Mouse (Mus musculus) thymus, adult 18-20 months (tissue): ENCODE results near the gene Dmrt1.

ENCODE experiments used
- DNase-seq, 2 experiments: peaks; one replicate each; pipeline ENCODE4 v3.0.0; 2022; ENCODE audit warnings: mixed read lengths in 2 of 2

The Dmrt1 gene

GRCm38 (mm10) chr19:25574431-25574830, 69.0 kb downstream of the Dmrt1 start:
- no peak for DNase-seq

GRCm38 (mm10) chr19:25574981-25575814, 69.8 kb downstream of the Dmrt1 start:
- DNase-seq = no peak

- DNase-seq = no peak
Observed at GRCm38 (mm10) chr19:25578358-25578757, 72.9 kb downstream of the Dmrt1 start.

- DNase-seq = no peak
Observed at GRCm38 (mm10) chr19:25579440-25579839, 74.0 kb downstream of the Dmrt1 start.

- no peak for DNase-seq
Observed at GRCm38 (mm10) chr19:25597717-25598232, 92.4 kb downstream of the Dmrt1 start.

- DNase-seq = no peak
Observed at GRCm38 (mm10) chr19:25598626-25599025, 93.2 kb downstream of the Dmrt1 start.

GRCm38 (mm10) chr19:25601966-25602365, 96.5 kb downstream of the Dmrt1 start:
- DNase-seq = no peak

- no peak for DNase-seq
Observed at GRCm38 (mm10) chr19:25607461-25608205, 102.2 kb downstream of the Dmrt1 start.

- no peak for DNase-seq
Observed at GRCm38 (mm10) chr19:25608206-25608580, 102.8 kb downstream of the Dmrt1 start.

- no peak for DNase-seq
Observed at GRCm38 (mm10) chr19:25608961-25609850, 103.8 kb downstream of the Dmrt1 start.

- no peak for DNase-seq
Observed at GRCm38 (mm10) chr19:25610015-25610410, 104.6 kb downstream of the Dmrt1 start, which contains the start of gene Dmrt3. Gene Dmrt3, plus strand, starts transcription at chr19:25610301.

GRCm38 (mm10) chr19:25610411-25611111, 105.1 kb downstream of the Dmrt1 start:
- no peak for DNase-seq

GRCm38 (mm10) chr19:25611116-25611515, 105.7 kb downstream of the Dmrt1 start:
- DNase-seq = no peak

GRCm38 (mm10) chr19:25611876-25612805, 106.7 kb downstream of the Dmrt1 start:
- no peak for DNase-seq

- DNase-seq = no peak
Observed at GRCm38 (mm10) chr19:25612806-25613295, 107.4 kb downstream of the Dmrt1 start.

GRCm38 (mm10) chr19:25613476-25614300, 108.3 kb downstream of the Dmrt1 start:
- DNase-seq = no peak

GRCm38 (mm10) chr19:25615889-25616288, 110.5 kb downstream of the Dmrt1 start:
- no peak for DNase-seq

- DNase-seq = peak in 1 of 2 experiments; percentile 19
Observed at GRCm38 (mm10) chr19:25622291-25623251, 117.2 kb downstream of the Dmrt1 start.
